ENCODE assay signal across 23 mouse cellular contexts in genomic region chr19:34849426-34849825, GRCm38 (mm10). TPM values are rescaled to one million over a fixed set of nuclear protein-coding genes. Genes with fewer than 3 reads are reported as not detected.
DNase-seq lines count a peak whose midpoint lies in the region; ATAC-seq lines count a peak whose summit lies in the region.
"Had no signal": no experiment of that assay in that cellular context is flagged by ENCODE, and none has a peak within 500 bp of the region (broad histone marks: within the 10 kb centered on the region; RNA-seq: fewer than 3 reads in every experiment).

No protein-coding gene starts in this region.

- WGBS in intestine, embryonic 16.5 days = 94% methylated on average over 7 of the region's 7 CpGs

- H3K4me2 ChIP-seq in intestine, embryonic 16.5 days (ENCODE audit: low read depth, low read length) = no peak overlapping the region
- H3K4me2 ChIP-seq: forebrain, embryonic 13.5 days; heart, embryonic 13.5 days; hindbrain, embryonic 12.5 days; intestine, embryonic 15.5 days; neural tube, embryonic 15.5 days had no signal

- H3K4me3 ChIP-seq in brown adipose tissue, adult 24 weeks (ENCODE audit: insufficient read depth, low read depth, low read length) = no peak overlapping the region
- no peak overlapping the region for H3K4me3 ChIP-seq in intestine, embryonic 16.5 days (ENCODE audit: low read length)
- H3K4me3 ChIP-seq: embryonic facial prominence, embryonic 10.5 days; forebrain, embryonic 13.5 days; heart, embryonic 13.5 days; hindbrain, embryonic 12.5 days; intestine, embryonic 15.5 days; left cerebral cortex, adult 2 months; limb, embryonic 10.5 days; myocyte; neural tube, embryonic 15.5 days had no signal

- H3K27me3 ChIP-seq in intestine, embryonic 16.5 days (replicated peaks; ENCODE audit: control insufficient read depth, insufficient read depth, low read length) = no peaks in the 10 kb centered on the region
- H3K27me3 ChIP-seq: forebrain, embryonic 13.5 days; heart, embryonic 13.5 days; hindbrain, embryonic 12.5 days; intestine, embryonic 15.5 days; neural tube, embryonic 15.5 days had no signal

- H3K27ac ChIP-seq in brown adipose tissue, adult 24 weeks (replicated peaks; ENCODE audit: low read depth, low read length) = peak overlapping the region; percentile 88
- no peak overlapping the region for H3K27ac ChIP-seq in intestine, embryonic 16.5 days (ENCODE audit: low read length)
- H3K27ac ChIP-seq: embryonic facial prominence, embryonic 10.5 days; forebrain, embryonic 13.5 days; heart, embryonic 13.5 days; hindbrain, embryonic 12.5 days; intestine, embryonic 15.5 days; left cerebral cortex, adult 2 months; limb, embryonic 10.5 days; liver, embryonic 14.5 days; neural tube, embryonic 15.5 days had no signal

- no peaks in the 10 kb centered on the region for H3K9me3 ChIP-seq in intestine, embryonic 16.5 days (ENCODE audit: control insufficient read depth, low read length)
- H3K9me3 ChIP-seq: embryonic facial prominence, embryonic 10.5 days; forebrain, embryonic 13.5 days; heart, embryonic 13.5 days; hindbrain, embryonic 12.5 days; intestine, embryonic 15.5 days; limb, embryonic 10.5 days; neural tube, embryonic 15.5 days had no signal

- no peak overlapping the region for H3K9ac ChIP-seq in intestine, embryonic 16.5 days (ENCODE audit: low read depth, low read length)
- H3K9ac ChIP-seq: forebrain, embryonic 13.5 days; heart, embryonic 13.5 days; hindbrain, embryonic 12.5 days; intestine, embryonic 15.5 days; liver, embryonic 14.5 days; neural tube, embryonic 15.5 days had no signal

- peaks cover 8% of the 10 kb centered on the region for H3K4me1 ChIP-seq in brown adipose tissue, adult 24 weeks (ENCODE audit: control insufficient read depth, insufficient read depth, insufficient read length, low read length)
- H3K4me1 ChIP-seq in intestine, embryonic 16.5 days (ENCODE audit: control insufficient read depth, insufficient read depth, low read length) = 0 out of 2 replicates have a peak, but pooled peaks cover 6% of the 10 kb centered on the region
- H3K4me1 ChIP-seq: embryonic facial prominence, embryonic 10.5 days; forebrain, embryonic 13.5 days; hindbrain, embryonic 12.5 days; intestine, embryonic 15.5 days had no signal

- peak; percentile 30 to 38 for DNase-seq in adrenal gland, postnatal 36 days
- no peak for DNase-seq in adrenal gland, postnatal 25 days
- DNase-seq in kidney, adult 11 months = peak; percentile 67
- DNase-seq in kidney, postnatal 4 days = no peak
- DNase-seq in kidney, postnatal 14 days = peak; percentile 56
- DNase-seq: cerebellum, adult 11 months; cerebellum, postnatal 36 days; midbrain, embryonic 14.5 days; right cerebral cortex, postnatal 25 days; thymus, postnatal 36 days had no signal

- H3K36me3 ChIP-seq in intestine, embryonic 16.5 days (ENCODE audit: control insufficient read depth, insufficient read depth, low read length) = no peaks in the 10 kb centered on the region
- H3K36me3 ChIP-seq: embryonic facial prominence, embryonic 10.5 days; heart, embryonic 13.5 days; hindbrain, embryonic 12.5 days; intestine, embryonic 15.5 days; limb, embryonic 10.5 days; neural tube, embryonic 15.5 days had no signal

- ATAC-seq in intestine, embryonic 16.5 days = no peak
- ATAC-seq: forebrain, embryonic 13.5 days; intestine, embryonic 15.5 days; lung, postnatal 0 days had no signal

RNA-seq across cellular contexts. Expression of gene Pank1, which starts 29.8 kb away (rescaled TPM):
- total RNA-seq in adrenal gland, postnatal 36 days (2021) = 10 to 100 TPM; 52.3 to 93.0 TPM
- total RNA-seq in adrenal gland, postnatal 25 days (2021) = 101 and 105 TPM in 2 replicates
- 200 and 231 TPM in 2 replicates for polyA plus RNA-seq in brown adipose tissue, adult 24 weeks (2012; ENCODE audit: insufficient read depth, insufficient read length, missing spikeins)
- polyA plus RNA-seq in intestine, embryonic 16.5 days (2015; fragmentation: Nextera tagmentation; extraction: Ambion mirVana) = 6.7 and 7.9 TPM in 2 replicates

Comparison
In these comparisons a context has a peak if more than half of its experiments do, and no peak if none do; other contexts are left out.
1. DNase-seq: peak in adrenal gland, postnatal 36 days (2 of 2), kidney, adult 11 months (single experiment) and kidney, postnatal 14 days (single experiment); none in adrenal gland, postnatal 25 days (single experiment) and kidney, postnatal 4 days (0 of 2).